Mouse (Mus musculus) heart, postnatal 25 days (tissue): Measurements from ENCODE around the gene Calm4. TPM values are rescaled to one million over a fixed set of nuclear protein-coding genes. Genes with fewer than 3 reads are reported as not detected.
"Not testable (repeated sequence)": the region's sequence is repeated elsewhere in the genome, so short reads cannot be mapped to it uniquely, and the experiment has no call there.

Experiments
- DNase-seq: peaks from one replicate; pipeline ENCODE4 v3.0.0; 2022; ENCODE audit warnings: low spot score
- intact Hi-C: fragments of 180-260 bp; cut with DNase I; formaldehyde crosslinking; loops from one replicate; pipeline ENCODE4 v1.15.1; 2025
- total RNA-seq, 2 experiments: library from RNA; stranded (reverse); gene quantifications; 2 replicates each; pipeline ENCODE4 v1.2.3; 2021

Calm4 gene
- not detected for total RNA-seq

DNA sequence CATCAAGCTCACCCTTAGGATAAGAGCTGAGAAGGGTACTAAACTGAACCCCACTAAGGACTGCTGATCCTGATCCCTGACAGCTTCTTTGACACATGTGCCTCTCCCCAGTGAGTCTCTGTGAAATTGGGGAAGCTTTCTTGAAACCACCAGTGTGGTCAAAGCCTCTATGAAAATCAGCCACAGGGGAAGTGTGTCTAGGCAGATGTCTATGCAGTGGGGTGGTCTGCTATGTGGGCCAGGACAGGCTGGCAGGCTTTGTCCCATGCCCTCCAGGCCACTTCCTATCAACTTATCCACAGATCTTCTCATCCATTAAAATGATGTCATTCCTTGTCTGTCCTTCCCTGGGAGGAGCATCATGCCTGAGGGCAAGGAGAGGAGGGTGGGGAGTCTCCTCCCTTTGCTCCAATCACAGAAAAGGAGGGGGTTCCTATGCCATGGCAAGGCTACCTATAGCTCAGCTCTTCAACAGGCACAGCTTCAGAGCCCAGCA, at the start of gene Calm4:
TSS of gene Calm4 (plus strand) at position 446 of the 496 bp plus-strand sequence.
- DNase-seq, intact Hi-C loops: not testable (repeated sequence)

- DNase-seq: no peak
- intact Hi-C loops: no loop called here
Observed at GRCm38 (mm10) chr13:3788588-3788987, 49.0 kb upstream of the Calm4 start.

DNA sequence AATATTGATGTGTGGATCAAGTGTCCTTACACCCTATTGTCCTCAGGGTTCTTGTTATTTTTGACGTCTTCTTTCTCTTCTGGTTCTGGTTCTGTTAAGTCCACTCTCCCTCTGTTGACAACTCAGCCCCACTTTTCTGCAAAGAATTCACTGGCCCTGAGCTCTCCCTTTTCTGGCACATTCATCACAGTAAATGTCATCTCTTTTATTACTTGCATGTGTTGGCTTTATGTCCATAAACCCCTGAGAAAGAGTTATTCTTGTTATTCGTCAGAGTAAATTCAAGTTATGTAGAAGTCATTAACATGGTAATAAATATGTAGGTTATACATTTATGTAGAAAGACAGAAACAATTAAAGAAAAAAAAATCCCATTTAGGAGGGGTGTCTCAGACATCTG, 48.0 kb upstream of the Calm4 start:
- DNase-seq: no peak
- intact Hi-C loops: no loop called here

GRCm38 (mm10) chr13:3796649-3797048, 40.9 kb upstream of the Calm4 start:
- DNase-seq: no peak
- intact Hi-C loops: no loop called here

- intact Hi-C loops: no loop called here
- DNase-seq: no peak
Observed at GRCm38 (mm10) chr13:3798751-3799150, 38.8 kb upstream of the Calm4 start.

DNA sequence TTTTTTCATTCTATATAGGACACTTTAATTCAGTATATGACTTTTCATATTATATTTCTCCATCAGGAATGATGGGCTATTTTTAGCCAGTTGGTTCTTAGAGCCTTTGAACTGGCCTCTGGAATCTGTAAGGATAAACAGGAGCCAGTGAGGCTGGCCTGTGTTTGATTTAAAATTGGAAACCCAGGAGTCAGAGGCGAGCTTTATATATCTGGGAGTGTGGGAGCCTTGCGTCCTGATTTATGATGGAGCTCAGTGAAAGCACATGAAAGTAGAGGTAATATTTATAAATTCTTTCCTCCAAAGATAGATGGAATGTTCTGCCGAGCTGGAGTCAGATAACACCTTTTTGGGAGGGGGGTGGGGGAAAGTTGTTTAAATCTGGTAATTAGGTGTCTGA, 38.2 kb upstream of the Calm4 start:
- intact Hi-C loops: no loop called here
- DNase-seq: no peak

DNA sequence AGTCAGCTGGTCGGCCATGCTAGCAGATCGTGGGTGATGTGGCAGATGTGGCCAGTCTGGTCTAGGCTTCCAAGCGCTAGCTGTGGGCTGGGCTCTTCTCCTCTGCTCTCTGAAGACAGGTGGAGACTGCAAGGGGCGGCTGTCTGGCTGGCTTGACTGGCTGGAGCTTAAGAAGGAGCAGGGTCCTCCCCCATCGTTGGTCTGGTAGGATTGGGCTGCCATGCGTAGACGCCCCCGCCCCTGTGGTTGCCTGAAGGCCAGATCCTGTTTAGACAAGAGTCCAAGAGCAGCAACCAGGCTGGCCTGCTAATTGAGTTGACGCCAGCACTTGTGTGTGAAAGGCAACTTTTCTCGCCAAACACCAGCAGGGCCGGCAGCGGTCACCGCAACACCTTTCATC, 33.4 kb upstream of the Calm4 start, which contains the start of gene Calml3:
TSS of gene Calml3 (minus strand) at position 131 of the 400 bp plus-strand sequence.
- intact Hi-C loops: no loop called here
- DNase-seq: no peak

GRCm38 (mm10) chr13:3805132-3805531, 32.4 kb upstream of the Calm4 start:
- DNase-seq: no peak

GRCm38 (mm10) chr13:3805638-3806037, 31.9 kb upstream of the Calm4 start:
- no peak for DNase-seq
- intact Hi-C loops: no loop called here

More at GRCm38 (mm10) chr13:3805132-3805531, 32.4 kb upstream of the Calm4 start:
- intact Hi-C loops: no loop called here

DNA sequence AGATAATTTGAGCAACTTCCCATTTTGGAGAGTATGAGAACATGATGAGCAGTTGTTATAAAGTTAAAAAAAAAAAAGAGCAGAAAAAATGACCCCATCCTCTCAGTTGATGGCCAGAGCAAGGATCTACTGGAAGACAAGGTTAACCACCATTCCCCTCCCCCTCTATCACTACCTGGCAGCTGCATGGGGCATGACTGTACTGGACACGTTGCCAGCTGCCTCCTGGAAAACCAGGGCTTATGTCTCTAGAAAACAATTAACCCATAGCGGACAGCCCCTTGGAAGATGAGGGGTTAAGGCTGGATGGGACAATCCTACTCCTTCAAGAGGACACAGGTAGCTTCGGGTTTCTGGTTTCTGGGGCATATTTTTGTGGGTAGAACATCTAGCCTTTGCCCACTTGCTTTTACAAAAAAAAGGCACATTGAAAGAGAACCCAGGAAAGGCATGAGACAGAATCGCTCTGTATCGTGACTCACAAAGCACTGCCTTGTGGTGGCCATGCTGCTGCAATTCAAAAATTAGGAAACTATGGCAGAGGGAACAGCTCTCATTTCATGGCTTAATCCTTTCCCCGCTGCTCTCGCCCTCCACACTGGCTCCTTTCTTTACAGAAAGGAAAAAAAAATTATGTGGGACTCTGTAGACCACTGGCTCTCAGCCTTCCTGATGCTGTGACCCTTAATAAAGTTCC, 30.3 kb upstream of the Calm4 start:
- intact Hi-C loops: no loop called here
- DNase-seq: no peak

GRCm38 (mm10) chr13:3818012-3818739, 19.4 kb upstream of the Calm4 start:
- DNase-seq: no peak
- intact Hi-C loops: no loop called here

GRCm38 (mm10) chr13:3818740-3819076, 18.8 kb upstream of the Calm4 start:
- intact Hi-C loops: no loop called here
- no peak for DNase-seq

DNA sequence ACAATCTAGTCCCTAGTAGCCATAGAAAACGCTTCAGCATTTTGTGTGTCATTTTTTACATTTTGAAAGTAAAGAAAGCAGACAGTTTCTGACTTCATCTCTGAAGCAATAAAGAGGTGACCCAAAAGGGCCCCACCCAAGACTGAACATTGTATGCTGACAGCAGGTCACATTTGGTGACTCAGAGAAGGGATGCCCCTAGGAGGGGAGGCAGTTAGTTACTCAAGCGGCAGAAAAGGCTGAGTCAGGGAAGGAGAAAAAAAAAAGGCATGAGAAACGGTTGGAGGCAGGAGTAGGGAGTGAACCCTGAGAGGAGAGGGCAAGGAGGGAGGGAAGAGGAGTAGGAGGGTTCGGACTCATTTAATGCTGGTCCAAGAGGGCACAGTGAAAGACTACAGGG, 15.5 kb upstream of the Calm4 start:
- intact Hi-C loops: no loop called here
- DNase-seq: no peak

- DNase-seq: no peak
- intact Hi-C loops: no loop called here
Observed at GRCm38 (mm10) chr13:3825726-3826125, 11.8 kb upstream of the Calm4 start.

GRCm38 (mm10) chr13:3831546-3831945, 6.0 kb upstream of the Calm4 start:
- no peak for DNase-seq
- intact Hi-C loops: no loop called here

DNA sequence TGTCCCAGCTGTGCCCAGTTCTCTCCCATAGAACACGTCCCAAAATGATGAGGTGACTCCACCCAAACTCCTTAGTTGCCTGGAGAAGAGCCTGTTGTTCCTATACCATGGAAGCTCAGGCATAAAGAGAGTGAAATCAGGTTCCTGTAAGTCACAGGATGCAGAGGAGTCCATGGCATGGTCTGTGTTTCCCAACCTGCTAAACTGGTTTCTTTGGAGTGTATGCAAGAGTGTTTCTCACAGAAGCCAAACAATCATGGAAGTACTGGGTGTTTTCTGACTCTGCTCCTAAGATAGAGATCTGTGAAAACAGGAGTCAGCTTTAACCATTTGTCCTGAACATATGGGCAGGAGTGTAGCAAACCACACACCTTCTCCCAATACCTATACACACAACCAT, 5.6 kb upstream of the Calm4 start:
- DNase-seq: no peak
- intact Hi-C loops: no loop called here

DNA sequence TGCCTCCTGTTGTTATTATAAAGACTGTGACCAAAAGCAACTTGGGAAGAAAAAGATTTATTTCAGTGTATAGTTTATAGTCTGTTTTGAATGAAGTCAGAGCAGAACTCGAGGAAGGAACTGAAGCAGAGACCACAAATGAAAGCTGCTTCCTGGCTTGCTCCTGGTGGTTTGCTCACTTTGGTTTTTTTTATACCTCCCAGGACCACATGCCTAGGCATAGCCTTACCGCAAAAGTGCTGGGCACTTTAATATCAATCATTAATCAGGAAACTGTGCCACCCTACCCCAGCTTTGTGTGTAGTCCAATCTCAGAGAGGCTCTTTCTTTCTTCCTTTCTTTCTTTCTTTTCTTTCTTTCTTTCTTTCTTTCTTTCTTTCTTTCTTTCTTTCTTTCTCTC, 5.1 kb upstream of the Calm4 start:
- DNase-seq: no peak
- intact Hi-C loops: no loop called here

GRCm38 (mm10) chr13:3833644-3834043, 3.9 kb upstream of the Calm4 start:
- intact Hi-C loops, DNase-seq: not testable (repeated sequence)

DNA sequence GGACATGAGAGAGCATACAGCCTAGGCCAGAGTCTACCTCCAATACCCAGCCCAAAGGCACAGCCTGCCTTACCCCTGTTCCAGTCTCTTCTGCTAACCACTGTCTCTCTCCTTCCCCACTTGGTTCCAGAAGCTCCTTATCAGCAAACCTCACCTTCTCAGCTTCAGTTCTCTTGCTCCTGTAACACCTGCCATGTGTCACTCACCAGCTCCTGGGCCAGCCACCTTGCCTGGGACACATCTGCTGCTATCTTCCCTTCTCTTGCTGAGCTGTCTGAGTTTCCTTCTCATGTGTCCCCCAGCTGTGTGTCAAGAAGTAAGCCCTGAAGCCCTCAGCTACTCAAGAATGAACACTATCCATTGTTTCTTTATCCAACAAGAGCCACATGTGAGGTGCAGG, 3.1 kb downstream of the Calm4 start:
- intact Hi-C loops, DNase-seq: not testable (repeated sequence)

DNA sequence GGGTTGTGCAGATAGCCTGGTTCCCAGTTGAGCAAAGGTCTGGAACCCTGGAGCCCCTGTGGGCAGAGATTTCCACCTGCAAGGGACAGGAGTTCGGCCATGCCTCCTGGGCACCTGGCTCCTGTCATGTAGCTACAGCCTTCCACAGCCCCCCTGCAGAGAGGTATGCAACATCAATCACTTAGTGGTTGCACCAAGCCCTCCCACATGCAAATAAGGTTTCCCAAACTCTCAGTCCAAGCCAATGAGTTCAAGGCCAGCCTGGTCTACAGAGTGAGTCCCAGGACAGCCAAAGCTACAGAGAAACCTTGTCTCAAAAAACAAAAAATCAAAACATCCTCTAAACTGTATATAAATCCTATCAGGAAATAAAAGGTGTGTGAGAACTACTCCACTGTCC, 12.8 kb downstream of the Calm4 start:
- intact Hi-C loops: no loop called here
- DNase-seq: no peak

- intact Hi-C loops, DNase-seq: not testable (repeated sequence)
Observed at GRCm38 (mm10) chr13:3853648-3854333, 16.2 kb downstream of the Calm4 start, which contains the start of gene Calm5. Calm5 (plus strand) TSS chr13:3854173.
